Mouse (Mus musculus) brown adipose tissue, adult 24 weeks (tissue): Measurements from ENCODE around the gene Myo5a. TPM values are rescaled to one million over a fixed set of nuclear protein-coding genes. Genes with fewer than 3 reads are reported as not detected.

Experiments
- H3K27ac ChIP-seq: fragments of 200-500 bp; replicated peaks from 2 replicates; pipeline ENCODE4 v1.5.1; 2012; ENCODE audit warnings: low read depth, mild to moderate bottlenecking, low read length
- H3K4me1 ChIP-seq: fragments of 200-500 bp; 2 replicates; pipeline ENCODE4 v1.6.1; 2012; ENCODE audit warnings: low read length, mixed read lengths; ENCODE audit not compliant: control insufficient read depth, insufficient read depth, insufficient read length
- H3K4me3 ChIP-seq: fragments of 200-500 bp; 2 replicates; pipeline ENCODE4 v1.5.1; 2012; ENCODE audit warnings: low read depth, mild to moderate bottlenecking, low read length, moderate library complexity; ENCODE audit not compliant: insufficient read depth
- polyA plus RNA-seq: library from polyadenylated mRNA; stranded (reverse); fragments of >200 nt; gene quantifications from 2 replicates; pipeline ENCODE4 v1.2.4, GENCODE M21; 2012; ENCODE audit not compliant: missing spikeins, insufficient read depth, insufficient read length

The Myo5a gene
- polyA plus RNA-seq, 1 experiment = 66.6 TPM

DNA sequence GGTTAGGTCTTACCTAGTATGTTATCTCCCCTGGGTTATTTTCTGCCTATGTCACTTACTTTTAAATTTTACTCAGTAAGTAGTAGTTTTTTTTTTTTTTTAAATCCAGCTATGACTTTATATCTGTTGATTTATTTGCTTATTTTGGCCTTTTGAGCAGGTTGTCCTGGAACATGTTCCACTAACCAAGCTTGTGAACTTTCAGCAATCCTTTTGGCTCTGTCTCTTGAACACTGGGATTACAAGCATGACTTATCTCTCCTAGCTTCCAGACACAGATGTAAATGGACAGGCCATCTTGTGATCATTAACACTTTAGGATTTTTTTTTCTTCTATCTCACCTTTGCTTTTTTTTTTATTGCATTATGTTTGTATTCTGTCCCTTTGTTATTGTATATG lies 23.7 kb upstream of the Myo5a start:
- Histone ChIP-seq H3K27ac (no peak overlapping the region), H3K4me3 (no peak overlapping the region), H3K4me1 (no peaks in the 10 kb centered on the region)

DNA sequence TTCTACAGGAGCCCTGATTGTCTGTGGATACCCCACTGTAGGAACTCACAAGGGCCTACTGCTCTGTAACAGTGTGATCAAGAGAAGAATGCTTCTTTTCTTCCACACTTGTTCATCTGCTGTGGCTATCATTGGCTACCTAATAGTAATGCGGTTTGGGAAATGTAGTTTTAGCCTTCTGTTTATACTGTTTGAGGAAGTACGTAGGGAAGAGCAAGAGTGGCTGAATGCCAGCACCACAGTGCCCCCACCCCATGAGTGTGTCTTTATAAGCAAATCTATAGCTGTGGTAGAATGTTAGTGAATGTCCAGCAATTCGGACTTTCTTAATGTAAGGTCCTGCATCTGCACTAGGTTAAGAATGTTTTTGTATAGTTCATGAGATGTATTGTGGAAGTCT lies 21.7 kb upstream of the Myo5a start:
- Histone ChIP-seq H3K4me1 (no peaks in the 10 kb centered on the region), H3K27ac (no peak overlapping the region)

DNA sequence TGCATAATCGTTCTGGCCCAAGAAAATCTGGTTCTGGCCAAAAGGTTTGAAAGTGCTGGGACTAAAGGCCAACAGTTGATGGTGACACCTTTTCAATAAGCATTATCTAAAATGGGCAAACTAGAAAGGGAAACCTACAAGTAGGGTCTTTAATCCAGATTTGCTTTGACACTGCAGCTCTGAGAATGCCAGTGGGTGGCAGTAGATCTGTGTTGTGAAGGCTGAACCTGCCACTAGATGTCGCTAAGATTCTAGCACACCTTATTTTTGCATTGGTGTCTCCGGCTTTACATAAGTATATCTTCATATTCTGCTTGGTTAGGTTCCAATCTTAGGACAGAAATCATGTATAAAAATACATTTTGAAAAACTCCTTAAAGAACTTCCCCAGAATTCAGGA lies 20.8 kb upstream of the Myo5a start:
- Histone ChIP-seq H3K4me3 (no peak overlapping the region), H3K4me1 (no peaks in the 10 kb centered on the region), H3K27ac (no peak overlapping the region)

More for the DNA sequence above, 21.7 kb upstream of the Myo5a start:
- no peak overlapping the region for H3K4me3 ChIP-seq

- Histone ChIP-seq H3K27ac (no peak overlapping the region), H3K4me1 (no peaks in the 10 kb centered on the region), H3K4me3 (no peak overlapping the region)
Observed at GRCm38 (mm10) chr9:75051841-75052240, 19.0 kb upstream of the Myo5a start.

DNA sequence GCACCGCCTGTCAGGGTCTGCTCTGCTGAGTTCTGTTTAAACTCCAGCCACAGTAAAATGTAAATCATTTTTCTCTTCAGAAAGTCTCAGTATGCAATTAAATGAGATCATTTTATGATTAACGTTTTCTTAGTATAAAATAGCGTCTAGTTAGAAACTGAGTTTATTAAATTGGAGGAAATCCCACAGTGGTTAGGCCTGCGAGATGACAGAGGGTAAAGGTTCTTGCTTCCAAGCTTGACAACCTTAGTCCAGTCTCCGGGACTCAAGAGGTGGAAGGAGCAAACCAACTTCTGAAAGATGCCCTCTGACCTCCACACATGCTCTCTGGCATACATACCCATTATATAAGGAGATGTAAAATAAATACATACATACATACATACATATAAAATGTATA lies 15.8 kb upstream of the Myo5a start:
- Histone ChIP-seq H3K4me3 (no peak overlapping the region), H3K27ac (no peak overlapping the region)

GRCm38 (mm10) chr9:75064678-75065331 lies 6.0 kb upstream of the Myo5a start:
- no peaks in the 10 kb centered on the region for H3K4me1 ChIP-seq
- H3K27ac ChIP-seq = no peak overlapping the region
- no peak overlapping the region for H3K4me3 ChIP-seq

More for the DNA sequence above, 15.8 kb upstream of the Myo5a start:
- no peaks in the 10 kb centered on the region for H3K4me1 ChIP-seq

DNA sequence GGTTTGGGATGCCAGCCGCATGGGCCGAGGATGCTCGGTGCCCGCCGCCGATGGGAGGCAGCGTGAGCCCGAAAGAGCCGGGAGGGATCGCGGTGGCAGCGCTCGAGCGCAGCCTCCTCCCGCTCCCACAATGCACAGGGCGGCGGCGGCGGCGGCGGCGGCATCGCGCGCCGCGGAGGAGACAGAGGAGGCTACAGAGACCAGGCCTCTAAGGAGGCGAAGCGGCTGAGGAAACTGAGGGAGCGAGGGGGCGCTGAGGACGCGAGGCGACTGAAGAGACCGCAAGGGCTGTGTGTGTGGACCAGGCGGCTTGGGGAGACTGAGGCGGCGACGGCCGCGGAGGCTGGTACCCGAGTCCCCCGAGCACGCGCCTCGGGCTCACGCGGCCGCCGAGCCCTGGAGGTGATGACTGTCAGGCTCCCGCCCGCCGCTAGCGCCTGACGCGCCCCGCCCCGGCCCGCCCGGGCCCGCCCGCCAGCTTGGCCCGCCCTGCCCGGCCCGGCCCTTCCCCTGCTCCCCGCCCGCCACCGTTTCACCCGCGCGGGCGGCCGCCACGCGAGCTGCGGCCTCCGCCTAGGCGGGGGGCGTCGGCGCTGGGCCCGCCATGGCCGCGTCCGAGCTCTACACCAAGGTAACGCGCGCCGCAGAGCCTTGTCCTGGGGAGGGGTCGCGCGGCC lies 352 bp downstream of the Myo5a start:
- no peaks in the 10 kb centered on the region for H3K4me1 ChIP-seq
- peak overlapping the region; percentile 40 for H3K27ac ChIP-seq
- H3K4me3 ChIP-seq = peak overlapping the region; percentile 97

DNA sequence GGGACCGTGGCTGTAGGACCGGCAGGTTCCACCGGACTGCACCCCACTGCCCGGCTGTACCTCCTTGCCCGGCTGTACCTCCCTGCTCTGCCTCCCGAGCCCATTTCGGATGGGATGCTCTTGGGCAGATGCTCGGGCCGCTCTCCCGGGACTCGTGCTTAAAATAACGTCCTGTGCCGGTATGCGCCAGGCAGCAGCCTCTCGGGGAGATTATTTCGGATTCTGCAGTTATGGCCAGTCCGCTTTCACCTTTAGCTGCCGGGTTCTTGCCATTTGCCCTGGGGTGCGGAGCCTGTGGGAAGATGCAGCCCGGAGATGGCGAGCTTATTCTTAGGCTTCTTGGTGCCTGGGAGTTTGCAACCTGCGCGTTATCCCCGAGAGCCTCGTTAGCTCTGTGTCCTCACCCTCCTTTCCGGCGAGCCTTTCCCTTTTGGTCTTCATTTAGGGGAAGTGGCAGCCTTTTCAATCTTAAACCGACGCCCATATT lies 934 bp downstream of the Myo5a start:
- H3K27ac ChIP-seq = 0 out of 2 replicates have a peak overlapping the region, but pooled peaks have one; percentile 31

DNA sequence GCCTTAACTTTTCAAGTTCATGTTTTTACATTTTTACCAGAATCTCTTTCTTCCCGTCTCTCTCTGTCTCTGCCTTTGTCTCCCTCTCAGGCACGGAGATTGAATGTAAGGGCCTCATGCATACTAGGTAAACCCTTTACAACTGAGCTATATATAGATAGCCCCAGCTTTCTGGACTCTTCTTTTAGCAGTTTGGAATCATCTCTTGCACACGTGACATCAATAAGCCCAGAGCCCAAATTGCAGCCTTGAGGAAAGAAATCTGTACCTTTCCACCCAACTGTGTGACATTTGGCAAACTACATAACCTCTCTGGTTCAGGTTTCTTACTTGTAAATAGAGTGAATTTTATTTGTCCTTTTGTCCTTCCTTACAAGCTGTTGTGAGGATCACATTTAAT lies 1.5 kb downstream of the Myo5a start:
- no peak overlapping the region for H3K27ac ChIP-seq
- peak overlapping the region; percentile 21; the same call in 1 of the 2 replicates for H3K4me3 ChIP-seq
- no peaks in the 10 kb centered on the region for H3K4me1 ChIP-seq

More for the DNA sequence above, 934 bp downstream of the Myo5a start:
- Histone ChIP-seq H3K4me1 (no peaks in the 10 kb centered on the region), H3K4me3 (peak overlapping the region; percentile 97)

DNA sequence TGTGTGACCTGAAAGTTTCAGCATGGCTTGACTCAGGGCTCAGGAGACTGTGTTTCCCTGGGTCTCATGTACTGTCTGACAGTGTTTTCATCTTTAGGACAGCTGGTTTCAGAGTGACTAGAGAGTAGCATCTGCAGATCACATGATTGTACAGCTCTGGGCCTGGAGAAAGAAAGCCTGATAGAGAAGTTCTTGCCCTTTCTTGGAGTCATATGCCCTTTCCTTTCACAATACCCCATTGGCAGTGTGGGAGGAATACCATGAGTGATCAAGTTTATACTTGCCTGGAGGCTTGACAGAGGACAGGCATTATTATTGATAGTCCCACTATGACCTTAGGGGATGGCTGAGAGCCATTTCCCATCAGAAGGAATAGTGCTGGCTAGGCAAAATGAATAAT lies 6.4 kb downstream of the Myo5a start:
- H3K27ac ChIP-seq = no peak overlapping the region

DNA sequence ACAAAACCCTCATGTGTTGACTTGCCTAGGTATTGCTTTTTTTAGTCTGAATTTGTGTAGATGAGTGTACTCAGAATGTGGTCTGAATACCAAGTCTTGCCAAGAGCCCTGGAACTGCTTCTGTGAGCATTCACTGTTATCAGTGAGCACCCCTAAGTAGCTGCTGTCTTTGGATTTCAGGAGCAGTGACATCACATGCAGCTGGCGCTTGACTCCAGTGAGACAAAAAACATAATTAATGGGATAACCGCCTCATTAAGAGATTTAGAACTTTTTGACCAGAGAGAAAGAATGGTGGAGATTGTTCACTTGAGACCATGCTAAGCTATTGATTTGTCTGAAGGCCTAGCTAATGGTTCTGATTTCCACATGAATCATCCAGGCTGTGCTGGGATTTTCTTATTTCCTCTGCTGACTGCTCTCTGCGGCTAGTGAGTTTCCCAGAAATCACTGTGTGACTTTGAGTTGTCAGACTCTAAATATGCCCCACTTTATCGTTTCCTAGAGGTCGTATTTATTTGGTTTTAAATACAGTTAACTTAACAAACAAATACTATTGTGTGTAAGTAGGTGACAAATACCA lies 14.5 kb downstream of the Myo5a start:
- no peaks in the 10 kb centered on the region for H3K4me1 ChIP-seq
- H3K27ac ChIP-seq = no peak overlapping the region
- no peak overlapping the region for H3K4me3 ChIP-seq

More for the DNA sequence above, 6.4 kb downstream of the Myo5a start:
- Histone ChIP-seq H3K4me3 (no peak overlapping the region), H3K4me1 (no peaks in the 10 kb centered on the region)

DNA sequence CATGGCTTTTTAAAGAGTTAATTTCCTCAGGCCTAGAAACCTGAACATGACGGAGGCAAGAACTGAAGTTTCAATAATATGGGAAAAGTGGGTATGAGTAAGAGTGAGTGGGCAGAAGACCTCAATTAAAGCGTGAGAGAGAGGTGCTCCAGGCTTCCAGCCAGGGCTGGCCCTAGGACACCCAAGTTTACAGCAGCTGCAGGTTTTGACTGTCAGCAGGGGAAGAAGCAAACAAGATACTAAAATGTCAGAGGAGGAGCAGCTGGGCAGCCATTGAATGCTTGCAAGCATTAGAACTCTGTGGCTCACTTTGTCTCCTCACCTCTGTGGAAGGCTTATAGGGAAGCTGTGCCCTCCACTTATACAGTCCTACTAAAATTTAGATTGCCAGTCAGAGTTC lies 17.0 kb downstream of the Myo5a start:
- H3K27ac ChIP-seq = no peak overlapping the region
- no peaks in the 10 kb centered on the region for H3K4me1 ChIP-seq
- no peak overlapping the region for H3K4me3 ChIP-seq

- Histone ChIP-seq H3K4me1 (no peaks in the 10 kb centered on the region), H3K27ac (no peak overlapping the region), H3K4me3 (no peak overlapping the region)
Observed at GRCm38 (mm10) chr9:75089285-75089684, 18.5 kb downstream of the Myo5a start.

DNA sequence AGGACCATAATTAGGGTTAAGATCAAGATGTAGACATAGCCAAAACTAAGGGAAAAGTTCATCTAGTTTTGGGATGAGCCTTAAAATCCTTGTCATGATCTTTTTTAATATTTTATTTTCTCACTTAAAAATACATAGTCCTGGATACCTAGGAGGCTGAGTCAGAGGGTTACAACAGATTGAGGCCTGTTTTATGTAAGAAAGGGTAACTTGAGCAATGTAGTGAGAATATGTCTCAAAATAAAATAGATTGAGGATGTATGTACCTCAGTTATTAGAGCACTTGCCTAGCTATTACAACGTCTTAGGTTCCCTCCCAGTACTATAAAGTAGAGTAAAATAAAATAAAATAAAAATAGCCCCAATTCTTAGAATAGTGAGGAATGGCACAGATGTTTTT lies 21.3 kb downstream of the Myo5a start:
- no peak overlapping the region for H3K4me3 ChIP-seq
- no peaks in the 10 kb centered on the region for H3K4me1 ChIP-seq
- H3K27ac ChIP-seq = no peak overlapping the region

- no peaks in the 10 kb centered on the region for H3K4me1 ChIP-seq
- no peak overlapping the region for H3K27ac ChIP-seq
- H3K4me3 ChIP-seq = no peak overlapping the region
Observed at GRCm38 (mm10) chr9:75094762-75095161, 23.9 kb downstream of the Myo5a start.
